Mouse (Mus musculus): ENCODE results near the gene Zfp82.

GRCm38 (mm10) chr7:30092666-30093065 is 20.0 kb upstream of the Zfp82 start:
- TF ChIP-seq CTCF (IDR thresholded peaks at IDR 0.05; ENCODE audit: extremely low read depth, insufficient read depth, low read length) (no peak), POLR2A (IDR thresholded peaks at IDR 0.05; ENCODE audit: extremely low read depth, insufficient read depth, low read length) (no peak)
